Mouse (Mus musculus) midbrain, postnatal 0 days (tissue): ENCODE measurements at regions not wholly inside any gene's neighbourhood (a gene's known extent, or its start where the extent isn't known, plus 50 kb on each side); places are given as distances from the start of the nearest gene placed in this dataset.

Source experiments
- ATAC-seq: fragments of 200-750 bp; cut with Nextera tagmentation; 2 replicates; pipeline ENCODE4 v1.8.0; 2017; ENCODE audit warnings: moderate number of reproducible peaks, mild to moderate bottlenecking, moderate TSS enrichment, moderate library complexity; ENCODE audit not compliant: low FRiP score
- DNase-seq: peaks from one replicate; pipeline ENCODE4 v3.0.0-alpha.2; 2015; ENCODE audit warnings: low spot score
- H3K27ac ChIP-seq: fragments of 300-500 bp; sonication (generic); 2 replicates; pipeline ENCODE4 v1.5.1; 2014; ENCODE audit warnings: low read depth, mild to moderate bottlenecking, low read length, mixed read lengths
- H3K27me3 ChIP-seq: fragments of 300-500 bp; sonication (generic); 2 replicates; pipeline ENCODE4 v1.6.1; 2014; ENCODE audit warnings: low read length, control low read depth, mixed read lengths; ENCODE audit not compliant: insufficient read depth
- H3K36me3 ChIP-seq: fragments of 300-500 bp; sonication (generic); 2 replicates; pipeline ENCODE4 v1.6.1; 2014; ENCODE audit warnings: low read length, control low read depth, mixed read lengths; ENCODE audit not compliant: insufficient read depth
- H3K4me1 ChIP-seq: fragments of 300-500 bp; sonication (generic); 2 replicates; pipeline ENCODE4 v1.6.1; 2014; ENCODE audit warnings: mild to moderate bottlenecking, control low read depth, antibody characterized with exemption, low read length, mixed read lengths; ENCODE audit not compliant: insufficient read depth
- H3K4me2 ChIP-seq: fragments of 300-500 bp; sonication (generic); 2 replicates; pipeline ENCODE4 v1.6.1; 2014; ENCODE audit warnings: low read depth, mild to moderate bottlenecking, low read length, mixed read lengths; ENCODE audit not compliant: poor library complexity, severe bottlenecking
- H3K4me3 ChIP-seq: fragments of 300-500 bp; sonication (generic); 2 replicates; pipeline ENCODE4 v1.5.1; 2014; ENCODE audit warnings: low read depth, mild to moderate bottlenecking, low read length, moderate library complexity
- H3K9ac ChIP-seq: fragments of 300-500 bp; sonication (generic); replicated peaks from 2 replicates; pipeline ENCODE4 v1.6.1; 2014; ENCODE audit warnings: mild to moderate bottlenecking, low read length, moderate library complexity, mixed read lengths; ENCODE audit not compliant: poor library complexity, severe bottlenecking
- H3K9me3 ChIP-seq: fragments of 300-500 bp; sonication (generic); 2 replicates; pipeline ENCODE4 v1.6.1; 2016; ENCODE audit warnings: low read length, control low read depth
- CTCF ChIP-seq: IDR thresholded peaks from 2 replicates; pipeline ENCODE4 v1.5.1; 2016; ENCODE audit warnings: antibody characterized with exemption, mild to moderate bottlenecking
- WGBS: fragments of 180-500 bp; shearing (Covaris S2); extraction: QIAGEN DNeasy Blood & Tissue Kit; methylation state at CpG from one replicate; pipeline ENCODE4 v1.1.7; 2014; 5-methylcytosine and 5-hydroxymethylcytosine counted together

- Histone ChIP-seq H3K27ac (no peak overlapping the region), H3K9ac (no peak overlapping the region), H3K9me3 (no peaks in the 10 kb centered on the region), H3K4me1 (no peaks in the 10 kb centered on the region), H3K36me3 (no peaks in the 10 kb centered on the region), H3K27me3 (no peaks in the 10 kb centered on the region), H3K4me2 (no peak overlapping the region), H3K4me3 (no peak overlapping the region)
- peak; percentile 10 for DNase-seq
- WGBS: 82% methylated on average over 5 of the region's 5 CpGs
- no peak; the same call in 1 of the 2 replicates for ATAC-seq
- TF ChIP-seq CTCF: no peak
These were observed 62.2 kb upstream of the Igfbp5 start for GRCm38 (mm10) chr1:72936681-72937465.

- no peak for TF ChIP-seq CTCF
- Histone ChIP-seq H3K27ac (no peak overlapping the region), H3K4me3 (no peak overlapping the region), H3K9me3 (no peaks in the 10 kb centered on the region), H3K4me2 (no peak overlapping the region), H3K9ac (no peak overlapping the region), H3K27me3 (no peaks in the 10 kb centered on the region), H3K4me1 (no peaks in the 10 kb centered on the region), H3K36me3 (no peaks in the 10 kb centered on the region)
- DNase-seq (no peak), ATAC-seq (no peak)
- 55% methylated on average over 5 of the region's 5 CpGs for WGBS
These were observed 61.5 kb upstream of the Igfbp5 start for GRCm38 (mm10) chr1:72936231-72936630.

- Histone ChIP-seq H3K27me3 (no peaks in the 10 kb centered on the region), H3K36me3 (no peaks in the 10 kb centered on the region), H3K4me1 (no peaks in the 10 kb centered on the region), H3K9me3 (no peaks in the 10 kb centered on the region), H3K27ac (no peak overlapping the region), H3K9ac (no peak overlapping the region), H3K4me2 (no peak overlapping the region), H3K4me3 (no peak overlapping the region)
- DNase-seq: no peak
- no peak for ATAC-seq
- 87% methylated on average over 4 of the region's 4 CpGs for WGBS
- no peak for TF ChIP-seq CTCF
These were observed 60.4 kb upstream of the Igfbp5 start for GRCm38 (mm10) chr1:72935084-72935483.

GRCm38 (mm10) chr1:72929774-72930173 lies 55.1 kb upstream of the Igfbp5 start:
- Histone ChIP-seq H3K36me3 (no peaks in the 10 kb centered on the region), H3K9me3 (no peaks in the 10 kb centered on the region), H3K27me3 (no peaks in the 10 kb centered on the region), H3K4me1 (no peaks in the 10 kb centered on the region), H3K27ac (no peak overlapping the region), H3K4me2 (no peak overlapping the region), H3K9ac (no peak overlapping the region), H3K4me3 (no peak overlapping the region)
- ATAC-seq: no peak
- 84% methylated on average over 4 of the region's 4 CpGs for WGBS
- TF ChIP-seq CTCF: no peak
- peak; percentile 25 for DNase-seq
